Mouse (Mus musculus): ENCODE results near the gene Cxcr5.

DNA sequence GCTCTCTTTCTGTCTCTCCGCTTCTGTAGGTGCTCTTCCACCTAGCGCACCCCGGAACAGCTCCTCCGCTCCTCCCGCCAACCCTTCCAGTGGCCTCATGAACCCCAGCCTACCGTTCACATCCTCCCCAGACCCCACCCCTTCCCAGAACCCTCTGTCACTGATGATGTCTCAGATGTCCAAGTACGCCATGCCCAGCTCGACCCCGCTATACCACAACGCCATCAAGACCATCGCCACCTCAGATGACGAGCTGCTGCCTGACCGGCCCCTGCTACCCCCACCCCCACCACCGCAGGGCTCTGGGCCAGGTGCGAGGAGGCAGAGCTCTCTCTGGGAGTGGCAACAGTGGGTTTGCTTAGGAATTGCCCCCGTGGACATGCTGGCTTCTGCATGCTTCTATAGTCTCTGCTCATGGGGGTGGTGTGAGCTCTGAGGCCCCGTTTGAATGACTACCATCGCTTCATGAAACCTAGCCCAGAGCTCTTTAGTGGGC is 53.5 kb downstream of the Cxcr5 start:
- no peak for TF ChIP-seq CTCF (IDR thresholded peaks at IDR 0.05; ENCODE audit: low read depth)
- no peak for TF ChIP-seq EP300 (IDR thresholded peaks at IDR 0.05; ENCODE audit: low read depth)

Measured in heart, postnatal 0 days (tissue).